Mouse (Mus musculus) embryonic facial prominence, embryonic 12.5 days (tissue): ENCODE measurements around the gene Txlng. TPM values are rescaled to one million over a fixed set of nuclear protein-coding genes. Genes with fewer than 3 reads are reported as not detected.
"Not testable (repeated sequence)": the region's sequence is repeated elsewhere in the genome, so short reads cannot be mapped to it uniquely, and the experiment has no call there.

Experiments used
- ATAC-seq: fragments of 200-750 bp; cut with Nextera tagmentation; 2 replicates; pipeline ENCODE4 v1.8.0; 2017; ENCODE audit not compliant: insufficient number of reproducible peaks, insufficient read depth, low FRiP score, low TSS enrichment
- H3K27ac ChIP-seq: fragments of 300-500 bp; sonication (generic); 2 replicates; pipeline ENCODE4 v1.5.1; 2016; ENCODE audit warnings: mild to moderate bottlenecking
- H3K27me3 ChIP-seq: fragments of 300-500 bp; sonication (generic); 2 replicates; pipeline ENCODE4 v1.6.1; 2016; ENCODE audit warnings: mild to moderate bottlenecking, moderate library complexity
- H3K36me3 ChIP-seq: fragments of 300-500 bp; sonication (generic); 2 replicates; pipeline ENCODE4 v1.6.1; 2016; ENCODE audit warnings: mild to moderate bottlenecking
- H3K4me1 ChIP-seq: fragments of 300-500 bp; sonication (generic); 2 replicates; pipeline ENCODE4 v1.6.1; 2016
- H3K4me2 ChIP-seq: fragments of 300-500 bp; sonication (generic); replicated peaks from 2 replicates; pipeline ENCODE4 v1.6.1; 2016; ENCODE audit warnings: mild to moderate bottlenecking, moderate library complexity
- H3K4me3 ChIP-seq: fragments of 300-500 bp; sonication (generic); 2 replicates; pipeline ENCODE4 v1.5.1; 2016; ENCODE audit warnings: mild to moderate bottlenecking
- H3K9ac ChIP-seq: fragments of 300-500 bp; sonication (generic); 2 replicates; pipeline ENCODE4 v1.6.1; 2016; ENCODE audit warnings: mild to moderate bottlenecking, moderate library complexity
- H3K9me3 ChIP-seq: fragments of 300-500 bp; sonication (generic); 2 replicates; pipeline ENCODE4 v1.6.1; 2016; ENCODE audit warnings: mild to moderate bottlenecking, moderate library complexity
- WGBS: fragments of 180-500 bp; shearing (Covaris S2); methylation state at CpG from one replicate; pipeline ENCODE4 v1.1.7; 2016; 5-methylcytosine and 5-hydroxymethylcytosine counted together
- polyA plus RNA-seq: library from polyadenylated mRNA; unstranded; fragments of >200 nt; fragmentation: Nextera tagmentation; extraction: Ambion mirVana; gene quantifications from 2 replicates; pipeline ENCODE4 v1.2.1, GENCODE M21; 2016

Gene Txlng
- polyA plus RNA-seq, 1 experiment from 2014 or later: 17.1 TPM

DNA sequence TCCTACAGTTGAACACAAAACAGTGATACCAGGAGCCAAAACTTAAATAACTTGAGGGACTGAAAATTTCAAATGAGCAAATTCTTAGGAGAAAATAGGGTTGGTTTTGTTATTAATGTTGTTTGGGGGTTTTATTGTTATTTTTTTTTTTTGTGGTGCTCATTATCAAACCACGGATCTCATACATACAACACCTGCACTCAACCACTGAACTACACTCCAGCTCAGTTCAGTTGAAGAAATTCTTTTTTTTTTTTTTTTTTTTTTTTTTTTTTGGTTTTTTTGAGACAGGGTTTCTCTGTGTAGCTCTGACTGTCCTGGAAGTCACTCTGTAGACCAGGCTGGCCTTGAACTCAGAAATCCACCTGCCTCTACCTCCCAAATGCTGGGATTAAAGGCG, 1.1 kb upstream of the Txlng start:
- not testable (repeated sequence) for H3K9me3 ChIP-seq, H3K4me2 ChIP-seq, H3K4me3 ChIP-seq, H3K36me3 ChIP-seq, ATAC-seq, H3K27me3 ChIP-seq, H3K4me1 ChIP-seq, H3K27ac ChIP-seq, H3K9ac ChIP-seq
- WGBS: 50% methylated on average over 2 of the region's 2 CpGs

DNA sequence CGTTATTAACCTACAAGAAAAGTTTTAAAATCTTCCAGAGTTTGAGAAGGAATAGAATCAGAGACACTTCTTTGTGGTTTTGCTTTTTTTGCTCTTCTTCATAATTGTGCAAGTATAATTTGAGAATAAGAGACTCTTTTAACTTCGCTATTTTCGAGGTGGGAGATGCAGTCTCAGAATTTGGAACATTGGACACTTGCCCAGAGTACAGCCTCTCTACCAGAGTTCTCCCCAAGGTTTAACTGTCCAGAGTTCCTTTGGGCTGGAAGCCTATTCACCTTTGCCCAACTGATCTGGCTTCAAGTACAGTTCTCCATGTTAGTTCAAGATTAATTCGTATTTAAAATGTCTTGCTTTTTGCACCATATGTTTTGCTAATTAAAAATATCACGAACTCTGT, 487 bp upstream of the Txlng start:
- Histone ChIP-seq H3K9ac (no peak overlapping the region), H3K27ac (no peak overlapping the region), H3K36me3 (no peaks in the 10 kb centered on the region), H3K27me3 (no peaks in the 10 kb centered on the region), H3K4me3 (peak overlapping the region; percentile 54), H3K4me1 (no peaks in the 10 kb centered on the region), H3K4me2 (peak overlapping the region; percentile 37), H3K9me3 (no peaks in the 10 kb centered on the region)
- no peak for ATAC-seq
- 42% methylated on average over 5 of the region's 5 CpGs for WGBS

- Histone ChIP-seq H3K27me3 (no peaks in the 10 kb centered on the region), H3K9ac (peak overlapping the region; percentile 54), H3K4me3 (peak overlapping the region; percentile 54), H3K9me3 (no peaks in the 10 kb centered on the region), H3K4me2 (peak overlapping the region; percentile 83), H3K27ac (no peak overlapping the region), H3K36me3 (no peaks in the 10 kb centered on the region), H3K4me1 (no peaks in the 10 kb centered on the region)
- peak; percentile 31 for ATAC-seq
- 28% methylated on average over 20 of the region's 20 CpGs for WGBS
Measured at GRCm38 (mm10) chrX:162828783-162829182, 471 bp downstream of the Txlng start.

DNA sequence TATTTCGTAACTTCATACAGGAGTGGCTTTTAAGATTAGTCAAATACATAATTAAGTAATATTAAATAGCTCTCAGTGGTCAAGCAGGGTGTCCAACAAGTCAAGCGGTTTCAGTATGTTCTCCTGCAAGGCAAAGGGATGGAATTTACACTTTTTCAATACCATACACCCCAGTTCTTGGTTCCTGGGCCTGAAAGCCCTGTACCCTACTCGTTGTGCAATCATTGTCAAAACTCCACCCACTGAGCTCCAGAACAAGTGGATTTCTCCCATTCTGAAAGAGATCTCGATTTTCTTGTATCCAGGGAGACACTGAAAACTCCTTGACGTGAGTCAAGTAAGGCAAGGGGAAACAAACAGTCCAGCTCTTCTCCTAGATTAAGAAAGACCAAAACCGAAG, 1.2 kb downstream of the Txlng start:
- peak overlapping the region; percentile 54 for H3K4me3 ChIP-seq
- H3K36me3 ChIP-seq: no peaks in the 10 kb centered on the region
- peak overlapping the region; percentile 54; the same call in 1 of the 2 replicates for H3K9ac ChIP-seq
- H3K27me3 ChIP-seq: no peaks in the 10 kb centered on the region
- ATAC-seq: no peak
- H3K4me2 ChIP-seq: peak overlapping the region; percentile 83
- H3K27ac ChIP-seq: no peak overlapping the region
- no peaks in the 10 kb centered on the region for H3K4me1 ChIP-seq
- 41% methylated on average over 6 of the region's 6 CpGs for WGBS
- no peaks in the 10 kb centered on the region for H3K9me3 ChIP-seq

DNA sequence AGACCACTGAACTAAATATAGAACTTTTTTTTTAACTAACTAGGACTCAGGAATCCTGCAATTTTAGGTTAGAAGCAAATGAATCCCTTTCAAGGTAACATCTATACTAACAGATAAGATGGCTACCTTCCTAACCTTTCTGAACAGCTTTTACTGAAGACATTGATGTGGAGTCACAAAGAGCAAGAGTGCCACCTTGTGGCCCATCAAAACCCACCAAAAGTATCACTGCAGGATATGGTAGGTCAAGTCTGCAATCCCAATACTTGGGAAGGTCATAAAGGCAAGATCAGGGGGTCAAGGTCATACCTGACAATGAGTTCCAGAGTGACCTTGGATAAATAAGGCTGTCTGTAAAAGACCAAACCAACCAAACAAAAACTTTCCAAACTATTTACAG, 28.9 kb downstream of the Txlng start:
- Histone ChIP-seq H3K27me3 (no peaks in the 10 kb centered on the region), H3K4me1 (no peaks in the 10 kb centered on the region), H3K36me3 (no peaks in the 10 kb centered on the region), H3K27ac (no peak overlapping the region), H3K9me3 (no peaks in the 10 kb centered on the region), H3K9ac (no peak overlapping the region), H3K4me2 (no peak overlapping the region), H3K4me3 (no peak overlapping the region)
- no peak for ATAC-seq

GRCm38 (mm10) chrX:162791392-162791791, 37.9 kb downstream of the Txlng start:
- 86% methylated on average over 5 of the region's 5 CpGs for WGBS
- H3K4me1 ChIP-seq, H3K36me3 ChIP-seq, ATAC-seq, H3K9ac ChIP-seq, H3K27ac ChIP-seq, H3K4me3 ChIP-seq, H3K27me3 ChIP-seq, H3K9me3 ChIP-seq, H3K4me2 ChIP-seq: not testable (repeated sequence)

DNA sequence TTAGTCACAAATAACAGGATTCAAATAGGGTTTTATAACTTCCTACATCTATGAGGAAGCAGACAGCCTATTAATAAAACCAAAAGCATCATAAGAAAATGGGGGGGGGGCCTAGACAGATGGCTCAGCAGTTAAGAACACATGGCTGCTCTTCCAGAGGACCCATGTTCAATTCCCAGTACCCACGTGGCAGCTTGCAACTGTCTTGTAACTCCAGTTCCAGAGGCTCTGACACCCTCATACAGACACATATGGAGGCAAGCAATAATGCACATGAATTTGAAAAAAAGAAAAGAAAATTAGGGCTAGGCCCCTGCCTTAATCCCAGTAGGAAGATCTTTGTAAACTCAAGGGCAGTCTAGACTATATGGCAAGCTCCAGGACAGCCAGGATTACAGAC, 40.9 kb downstream of the Txlng start:
- H3K9me3 ChIP-seq: no peaks in the 10 kb centered on the region
- 81% methylated on average over 1 of the region's 1 CpGs for WGBS
- H3K4me2 ChIP-seq: no peak overlapping the region
- no peaks in the 10 kb centered on the region for H3K27me3 ChIP-seq
- 0 out of 2 replicates have a peak, but pooled peaks cover 4% of the 10 kb centered on the region for H3K36me3 ChIP-seq
- no peak for ATAC-seq
- no peaks in the 10 kb centered on the region for H3K4me1 ChIP-seq
- no peak overlapping the region for H3K27ac ChIP-seq
- no peak overlapping the region for H3K9ac ChIP-seq
- no peak overlapping the region for H3K4me3 ChIP-seq

DNA sequence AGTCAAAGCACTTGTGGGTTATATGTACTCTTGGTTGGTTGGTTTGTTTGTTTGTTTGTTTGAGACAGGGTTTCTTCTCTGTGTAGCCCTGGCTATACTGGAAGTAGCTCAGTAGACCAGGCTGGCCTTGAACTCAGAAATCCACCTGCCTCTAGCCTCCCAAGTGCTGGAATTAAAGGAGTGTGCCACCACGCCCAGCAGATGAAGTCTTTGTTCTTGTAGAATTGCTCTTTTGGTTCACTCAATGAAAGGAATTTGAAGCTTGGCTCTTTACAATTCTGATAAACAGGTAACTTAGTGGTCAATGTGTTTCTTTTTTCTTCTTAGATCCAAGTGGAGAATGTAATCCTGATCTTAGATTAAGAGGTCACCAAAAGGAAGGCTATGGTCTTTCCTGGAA, 58.5 kb downstream of the Txlng start:
- ATAC-seq: no peak
- Histone ChIP-seq H3K27ac (no peak overlapping the region), H3K27me3 (no peaks in the 10 kb centered on the region), H3K9ac (no peak overlapping the region), H3K4me2 (no peak overlapping the region), H3K4me1 (no peaks in the 10 kb centered on the region), H3K9me3 (no peaks in the 10 kb centered on the region), H3K36me3 (no peaks in the 10 kb centered on the region), H3K4me3 (no peak overlapping the region)
- WGBS: 81% methylated on average over 1 of the region's 1 CpGs

DNA sequence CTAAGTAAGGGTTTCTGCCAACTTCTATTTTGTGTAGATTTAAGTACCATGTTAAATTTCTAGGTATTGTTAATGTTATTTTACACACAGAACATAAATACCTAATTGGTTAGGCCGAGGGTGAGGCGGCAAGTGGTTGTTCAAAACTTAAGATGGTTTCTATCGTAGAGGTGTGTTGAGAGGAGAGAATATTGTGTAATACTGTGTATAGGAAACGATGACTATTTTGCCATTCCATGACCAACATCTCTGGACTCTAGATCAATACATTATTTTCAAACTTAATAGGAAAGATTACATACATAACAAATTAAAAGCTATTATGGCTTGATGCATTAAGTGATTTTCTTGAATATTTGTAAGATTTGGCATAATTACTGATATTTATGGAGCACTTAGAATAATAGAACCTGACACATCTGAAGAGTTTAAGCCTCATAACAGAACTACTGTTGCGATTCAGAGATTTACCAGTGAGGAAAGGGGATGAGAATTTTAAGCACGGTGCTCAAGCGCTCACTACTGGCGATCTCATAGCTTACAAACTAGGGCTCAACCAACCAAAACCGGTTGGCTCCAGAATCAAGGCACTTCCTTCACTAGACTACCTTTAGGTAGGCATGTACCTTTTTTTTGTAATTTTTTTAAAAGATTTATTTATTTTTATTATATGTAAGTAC, 67.4 kb downstream of the Txlng start:
- H3K4me1 ChIP-seq: no peaks in the 10 kb centered on the region
- H3K9ac ChIP-seq: peak overlapping the region; percentile 79; the same call in 1 of the 2 replicates
- H3K36me3 ChIP-seq: no peaks in the 10 kb centered on the region
- no peak for ATAC-seq
- H3K9me3 ChIP-seq: no peaks in the 10 kb centered on the region
- peak overlapping the region; percentile 61 for H3K4me3 ChIP-seq
- 0 out of 2 replicates have a peak, but pooled peaks cover 5% of the 10 kb centered on the region for H3K27me3 ChIP-seq
- 50% methylated on average over 9 of the region's 9 CpGs for WGBS
- no peak overlapping the region for H3K27ac ChIP-seq
- peak overlapping the region; percentile 55 for H3K4me2 ChIP-seq

DNA sequence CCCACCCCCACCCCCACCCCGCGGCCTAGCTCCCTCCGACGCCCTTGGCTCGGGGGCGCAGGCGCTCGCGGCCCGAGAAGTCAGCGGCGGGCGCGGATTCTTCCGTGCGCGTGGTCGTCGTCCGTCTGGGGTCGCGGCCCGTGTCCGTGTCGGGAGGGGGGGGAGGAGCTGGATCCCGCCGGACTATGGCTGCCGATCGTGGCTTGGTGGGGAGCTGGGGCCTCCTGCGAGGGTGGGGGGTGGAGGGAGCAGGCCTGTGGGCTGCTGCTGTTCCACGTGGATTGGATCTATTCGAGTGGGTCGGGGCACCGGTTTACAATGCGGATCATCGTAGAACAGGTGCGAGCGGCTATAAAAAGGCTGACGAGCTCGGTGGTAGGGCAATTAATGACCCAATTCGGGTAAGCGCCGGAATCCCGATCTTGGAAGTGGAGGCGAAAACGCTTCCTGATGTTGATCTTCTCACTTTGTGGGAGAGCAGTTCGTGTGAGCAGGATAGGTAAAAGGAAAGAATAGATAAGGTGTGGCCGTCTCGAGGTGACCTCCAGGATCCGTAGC, 68.2 kb downstream of the Txlng start:
- peak overlapping the region; percentile 55 for H3K4me2 ChIP-seq
- H3K4me3 ChIP-seq: peak overlapping the region; percentile 61
- H3K9me3 ChIP-seq: no peaks in the 10 kb centered on the region
- H3K36me3 ChIP-seq: no peaks in the 10 kb centered on the region
- H3K9ac ChIP-seq: peak overlapping the region; percentile 79
- H3K27me3 ChIP-seq: 0 out of 2 replicates have a peak, but pooled peaks cover 5% of the 10 kb centered on the region
- peak overlapping the region; percentile 98 for H3K27ac ChIP-seq
- 13% methylated on average over 38 of the region's 50 CpGs for WGBS
- no peak for ATAC-seq
- H3K4me1 ChIP-seq: no peaks in the 10 kb centered on the region

GRCm38 (mm10) chrX:162760115-162760942, 68.9 kb downstream of the Txlng start, which contains the start of gene Rbbp7:
Gene Rbbp7 (plus strand): TSS chrX:162760402.
- H3K4me3 ChIP-seq: peak within 1 kb of the TSS; percentile 61
- H3K4me1 ChIP-seq: no peaks in the 10 kb centered on the region
- 15% methylated on average over 63 of the region's 100 CpGs for WGBS
- no peaks in the 10 kb centered on the region for H3K9me3 ChIP-seq
- no peaks in the 10 kb centered on the region for H3K36me3 ChIP-seq
- peak within 1 kb of the TSS; percentile 98 for H3K27ac ChIP-seq
- H3K9ac ChIP-seq: peak within 1 kb of the TSS; percentile 79
- H3K27me3 ChIP-seq: 0 out of 2 replicates have a peak, but pooled peaks cover 5% of the 10 kb centered on the region
- H3K4me2 ChIP-seq: peak within 1 kb of the TSS; percentile 55
- ATAC-seq: peak; percentile 98
